Mouse (Mus musculus): ENCODE data around the gene Nup62cl.

The Nup62cl gene

DNA sequence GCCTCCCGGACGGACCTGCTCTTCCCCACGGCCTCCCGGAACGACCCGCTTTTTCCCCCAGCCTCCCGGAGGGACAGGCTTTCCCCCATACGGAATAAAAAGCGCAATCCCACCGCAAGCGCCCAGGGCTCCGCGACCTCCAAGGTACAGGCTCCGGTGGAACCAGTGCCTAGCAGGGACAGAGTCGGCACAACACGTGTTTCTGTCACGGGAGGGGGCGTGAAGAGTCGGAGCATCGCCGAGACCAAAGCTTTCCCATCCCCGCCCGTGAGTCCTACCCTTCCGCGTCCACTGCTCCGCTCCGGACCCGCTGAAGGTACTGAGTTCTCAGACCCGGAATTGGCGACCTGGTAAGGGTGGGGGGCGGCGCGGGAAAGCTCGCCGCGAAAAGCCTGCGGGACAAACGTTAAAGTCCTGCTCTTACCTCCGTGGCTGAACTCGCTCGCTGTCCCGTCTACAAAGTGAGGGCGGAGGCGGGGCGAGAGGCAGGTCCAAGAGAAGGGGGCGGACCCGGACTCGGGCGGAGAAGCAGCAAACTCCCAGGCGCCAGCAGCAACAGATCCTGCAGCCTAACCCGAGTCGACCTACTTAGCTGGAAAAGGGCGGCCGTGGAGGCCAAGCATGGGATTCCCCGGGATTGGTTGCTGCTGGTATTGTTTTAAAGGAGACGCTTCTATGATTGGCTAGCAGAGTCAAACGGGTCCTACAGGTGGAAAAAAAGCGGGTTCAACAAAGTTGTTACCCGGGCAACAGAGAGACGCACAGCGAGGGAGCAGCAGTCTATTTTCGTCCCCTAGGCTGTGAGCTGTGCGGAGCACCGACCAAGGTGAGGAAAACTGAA, at the start of gene Nup62cl, which contains the start of gene Pih1h3b:
Gene Nup62cl (minus strand): TSS at position 578 of the 841 bp plus-strand sequence.
Gene Pih1h3b (plus strand): TSS at position 745 of the 841 bp plus-strand sequence.
- peak; percentile 4 for DNase-seq (ENCODE audit: low read depth, low spot score)

DNA sequence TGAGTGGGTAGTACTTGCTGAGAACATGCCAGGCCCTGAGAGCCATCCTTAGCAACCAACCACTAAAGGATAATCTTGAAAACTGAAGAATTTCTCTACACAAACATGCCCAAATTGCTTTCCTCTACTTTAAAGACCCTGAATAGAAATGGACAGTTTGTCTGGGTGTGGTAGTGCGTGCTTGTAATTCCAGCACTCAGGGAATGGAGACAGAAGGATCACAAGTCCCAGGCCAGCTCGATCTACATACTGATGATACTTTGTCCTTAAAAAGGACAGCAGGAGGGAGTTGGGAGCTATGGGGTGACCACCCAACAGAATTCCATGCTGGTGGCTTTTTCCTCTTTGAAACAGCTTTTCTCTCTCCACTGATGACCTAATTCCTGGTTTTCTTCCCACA, 31.6 kb upstream of the Nup62cl start:
- DNase-seq (ENCODE audit: low read depth, low spot score): no peak

DNA sequence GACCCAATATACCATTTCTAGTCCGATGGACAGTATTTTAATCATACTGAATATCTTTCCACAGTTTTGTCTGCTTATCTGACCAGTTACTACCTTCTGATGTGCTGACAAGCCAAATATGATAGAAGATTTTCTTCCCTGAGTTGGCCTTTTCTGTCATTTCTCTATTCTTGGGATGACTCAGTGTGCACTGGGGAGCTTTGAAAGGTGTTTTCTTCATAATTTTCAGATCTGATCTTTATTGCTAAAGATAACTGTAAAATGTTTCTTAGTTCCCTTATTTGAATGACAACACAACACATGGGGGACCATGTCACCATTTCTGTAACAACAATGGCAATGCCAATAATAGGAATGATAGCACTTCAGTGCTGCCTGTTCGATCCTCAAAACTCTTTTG, 20.0 kb upstream of the Nup62cl start:
- DNase-seq (ENCODE audit: low read depth, low spot score): no peak

DNA sequence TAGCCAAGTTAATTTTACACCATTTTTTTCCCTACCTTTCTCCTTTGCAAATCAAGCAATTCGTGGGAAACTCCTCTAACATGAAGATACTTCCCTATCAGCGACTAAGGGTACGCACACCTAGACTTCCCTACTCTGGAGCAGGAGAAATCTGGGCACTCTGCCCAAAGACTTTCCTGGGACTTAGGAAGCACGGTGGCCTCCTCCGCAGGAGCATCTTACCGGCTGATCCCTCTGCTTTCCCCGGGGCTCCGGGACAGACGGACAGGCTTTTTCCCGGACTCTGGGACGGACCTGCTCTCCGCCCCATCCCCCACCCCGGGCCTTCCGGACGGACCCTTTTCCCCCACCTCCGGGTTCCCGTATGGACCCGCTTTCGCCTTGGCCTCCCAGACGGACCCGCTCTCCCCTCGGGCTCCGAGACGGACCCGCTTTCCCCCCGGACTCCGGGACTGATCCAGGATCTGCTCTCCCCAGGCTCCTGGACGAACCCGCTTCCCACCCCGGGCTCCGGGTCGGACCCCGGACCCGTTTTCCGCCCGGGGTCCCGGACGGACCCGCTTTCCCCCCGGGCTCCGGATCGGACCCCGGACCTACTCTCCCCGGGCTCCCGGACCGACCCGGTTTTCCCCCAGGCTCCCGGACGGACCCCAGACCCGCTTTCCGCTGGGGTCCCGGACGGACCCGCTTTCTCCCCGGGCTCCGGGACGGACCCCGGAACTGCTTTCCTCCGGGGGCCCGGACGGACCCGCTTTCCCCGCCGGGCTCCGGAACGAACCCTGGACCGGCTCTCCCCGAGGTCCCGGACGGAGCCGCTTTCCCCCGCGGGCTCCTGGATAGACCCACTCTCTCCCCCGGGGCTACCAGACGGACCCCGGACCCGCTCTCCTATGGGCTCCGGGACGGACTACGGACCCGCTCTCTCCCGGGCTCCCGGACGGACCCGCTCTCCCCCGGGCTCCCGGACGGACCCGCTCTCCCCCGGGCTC, 1.3 kb downstream of the Nup62cl start:
- peak; percentile 2 for DNase-seq (ENCODE audit: low read depth, low spot score)

DNA sequence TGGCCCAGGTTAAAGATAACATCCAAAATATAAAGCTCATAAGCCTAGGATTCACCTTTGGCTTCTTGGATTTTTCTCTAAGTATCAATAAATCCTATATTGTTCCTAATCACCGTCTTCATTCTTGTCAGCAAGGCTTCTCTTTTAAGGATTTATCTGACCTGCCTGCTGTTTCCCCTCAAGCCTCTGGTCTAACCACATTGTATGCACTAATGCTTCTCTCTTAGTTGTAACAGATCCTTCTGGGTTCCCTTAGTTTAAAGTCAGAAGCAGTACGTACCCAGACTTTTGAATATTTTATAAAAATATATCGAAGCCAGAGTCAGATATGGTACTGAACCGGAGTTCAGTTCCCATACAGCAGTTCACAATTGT, 63.8 kb downstream of the Nup62cl start:
- DNase-seq (ENCODE audit: low read depth, low spot score): peak; percentile 3

DNA sequence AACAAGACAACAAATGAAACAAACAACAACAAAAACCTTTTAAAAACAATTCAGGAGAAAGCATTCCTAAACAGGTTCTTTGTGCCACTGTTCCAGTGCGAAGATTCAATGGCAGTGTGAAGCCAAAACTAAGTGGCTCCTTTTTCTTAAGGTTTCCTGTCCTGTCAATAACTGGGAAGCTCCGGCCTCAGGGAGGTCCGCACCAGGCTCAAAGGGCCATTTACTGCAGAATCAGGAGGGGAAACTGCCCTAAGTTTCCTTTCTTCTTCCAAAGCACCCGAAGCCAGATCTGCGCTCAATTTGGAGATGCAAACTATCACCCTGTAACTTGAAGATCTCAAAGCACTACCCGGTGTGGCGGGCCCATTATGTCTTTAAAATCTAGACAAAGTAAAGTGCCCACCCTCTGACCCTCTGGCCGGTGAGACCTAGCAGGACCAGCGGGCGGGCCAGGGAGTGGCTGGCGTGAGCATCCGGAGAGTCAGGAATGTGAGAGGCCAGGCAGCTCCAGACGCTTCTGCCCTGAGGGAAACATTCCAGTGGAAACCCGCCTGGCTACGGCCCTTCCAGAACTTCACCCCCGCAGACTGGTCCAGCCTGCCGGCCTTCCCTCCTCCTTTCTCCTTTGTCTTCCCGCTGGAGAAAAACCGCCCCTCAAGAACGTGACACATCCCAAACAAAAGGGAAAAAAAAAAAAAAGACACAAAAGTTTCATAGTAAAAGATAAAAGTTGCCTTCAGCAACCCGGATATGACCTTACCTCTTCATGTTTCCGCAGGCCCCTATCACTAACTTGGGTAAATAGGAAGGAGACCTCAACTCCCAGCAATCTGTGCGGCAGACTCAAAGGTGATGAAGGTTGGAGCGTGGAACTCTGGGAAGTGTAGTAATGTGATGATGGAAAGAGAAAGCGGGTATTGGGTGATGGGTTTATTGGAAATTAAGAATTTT, 64.5 kb downstream of the Nup62cl start, which contains the start of gene Rbm41:
Gene Rbm41 (minus strand): TSS at position 856 of the 951 bp plus-strand sequence.
- peak; percentile 92 for DNase-seq (ENCODE audit: low read depth, low spot score)

DNA sequence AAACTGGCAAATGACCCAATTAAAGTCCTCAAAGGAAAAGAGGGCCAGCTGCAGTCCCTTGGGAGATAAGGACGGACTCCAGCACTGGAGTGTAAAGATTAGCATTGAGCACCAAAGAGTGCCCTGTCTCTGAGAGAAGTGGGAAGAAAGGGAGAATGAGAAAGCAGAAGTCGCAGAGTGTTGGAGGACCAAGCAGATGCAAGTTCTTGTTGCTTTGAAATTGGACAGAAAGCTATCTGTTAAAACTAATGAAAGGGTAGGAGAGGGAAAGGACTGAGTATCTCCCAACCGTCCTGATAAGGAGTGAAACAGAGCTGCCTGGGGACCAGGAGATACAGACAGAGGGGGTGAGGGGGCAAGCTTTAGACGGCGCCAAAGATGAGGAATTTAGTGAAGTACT, 80.4 kb downstream of the Nup62cl start:
- DNase-seq (ENCODE audit: low read depth, low spot score): no peak

Measured in brain, adult 2 months (tissue).